Mouse (Mus musculus): ENCODE results near the gene Pqlc2. TPM values are rescaled to one million over a fixed set of nuclear protein-coding genes. Genes with fewer than 3 reads are reported as not detected.

Gene Pqlc2
- 21.7 and 27.3 TPM in 2 replicates for polyA plus RNA-seq (2012; rRNA removed)

DNA sequence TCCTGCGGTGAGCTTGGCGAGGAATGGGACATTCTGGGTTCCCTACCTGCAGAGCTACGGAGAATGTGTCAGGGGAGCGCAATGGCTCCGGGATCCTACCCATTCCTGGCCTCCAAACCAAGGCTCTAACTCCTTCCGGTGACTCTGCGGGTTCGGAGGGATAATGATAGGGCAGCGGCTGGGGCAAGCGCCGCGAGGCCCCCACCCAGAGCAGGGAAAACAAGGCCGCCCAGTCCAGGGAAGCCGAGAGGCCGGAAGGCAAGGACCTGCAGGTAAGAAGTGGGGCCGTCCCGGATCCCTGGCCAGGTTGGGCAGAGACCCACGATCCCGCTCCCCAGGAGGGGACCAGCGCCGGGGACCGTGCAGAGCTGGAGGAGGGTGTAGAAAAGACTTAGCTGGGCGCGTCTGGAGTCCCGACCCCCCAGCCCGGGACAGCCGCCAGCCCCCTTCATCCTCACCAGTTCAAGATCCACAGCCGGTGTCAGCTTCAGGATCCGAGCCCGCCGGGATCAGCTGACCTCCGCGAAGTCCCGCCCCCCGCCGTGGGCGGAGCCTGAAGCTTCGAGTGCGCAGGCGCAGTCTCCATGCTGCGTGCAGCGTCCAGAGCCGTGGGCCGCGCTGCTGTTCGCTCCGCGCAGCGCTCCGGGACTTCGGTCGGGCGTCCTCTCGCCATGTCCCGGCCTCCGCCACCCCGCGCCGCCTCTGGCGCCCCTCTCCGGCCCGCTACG lies at the start of gene Pqlc2, which contains the start of gene Akr7a5:
Gene Pqlc2, minus strand, starts transcription at position 538 of the 728 bp plus-strand sequence.
Gene Akr7a5, plus strand, starts transcription at position 574 of the 728 bp plus-strand sequence.
- TF ChIP-seq CTCF (IDR thresholded peaks at IDR 0.05; ENCODE audit: borderline replicate concordance, extremely low read depth, insufficient read depth, insufficient read length), result no peak
- TF ChIP-seq POLR2A (IDR thresholded peaks at IDR 0.05; ENCODE audit: borderline replicate concordance, extremely low read depth, insufficient read depth, insufficient read length, poor library complexity, severe bottlenecking), result peak; percentile 99
- peak; percentile 97 for DNase-seq (ENCODE audit: low read depth)

DNA sequence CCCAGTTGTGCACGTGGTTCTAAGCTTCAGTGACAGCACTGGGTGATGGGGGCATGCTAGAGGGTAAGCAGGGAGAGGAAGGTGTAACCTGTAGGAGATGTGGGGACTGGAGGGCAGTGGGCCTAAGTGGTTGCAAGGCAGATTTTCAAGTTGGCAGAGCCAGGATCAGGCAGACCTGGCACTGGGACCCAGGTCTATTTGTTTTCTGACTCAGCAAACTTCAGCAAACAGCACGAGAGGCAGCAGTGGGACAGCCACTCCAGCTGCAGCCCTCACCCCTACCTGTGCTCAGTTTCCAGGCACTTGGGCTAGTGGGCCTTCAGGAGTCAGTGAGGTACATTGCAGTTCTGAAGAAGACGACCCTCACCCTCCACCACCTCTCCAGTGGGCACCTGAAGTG lies 46.7 kb upstream of the Pqlc2 start:
- DNase-seq (ENCODE audit: low read depth), result no peak
- no peak for TF ChIP-seq CTCF (IDR thresholded peaks at IDR 0.05; ENCODE audit: borderline replicate concordance, extremely low read depth, insufficient read depth, insufficient read length)
- TF ChIP-seq POLR2A (IDR thresholded peaks at IDR 0.05; ENCODE audit: borderline replicate concordance, extremely low read depth, insufficient read depth, insufficient read length, poor library complexity, severe bottlenecking), result no peak

DNA sequence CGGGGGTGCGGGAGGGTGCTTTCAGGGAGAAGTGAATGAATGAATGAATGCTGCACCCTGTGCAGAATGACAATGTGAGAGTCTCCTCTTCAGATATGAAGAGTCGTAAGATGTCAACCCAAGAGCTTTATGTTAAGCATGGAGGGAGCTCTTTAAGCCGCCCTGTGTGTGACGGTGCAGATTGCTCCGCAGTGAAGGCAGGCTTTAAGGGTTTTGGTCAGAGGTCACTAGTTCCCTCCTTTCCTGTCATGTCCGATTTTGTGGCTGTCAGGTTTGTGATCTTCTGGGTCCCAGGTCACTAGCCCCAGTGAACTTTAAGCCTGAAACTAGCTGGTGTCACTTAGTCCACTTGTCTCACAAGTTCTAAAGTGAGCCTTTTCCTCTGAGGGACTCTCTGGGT lies 42.3 kb upstream of the Pqlc2 start:
- no peak for DNase-seq (ENCODE audit: low read depth)
- TF ChIP-seq CTCF (IDR thresholded peaks at IDR 0.05; ENCODE audit: borderline replicate concordance, extremely low read depth, insufficient read depth, insufficient read length) (no peak), POLR2A (IDR thresholded peaks at IDR 0.05; ENCODE audit: borderline replicate concordance, extremely low read depth, insufficient read depth, insufficient read length, poor library complexity, severe bottlenecking) (no peak)

DNA sequence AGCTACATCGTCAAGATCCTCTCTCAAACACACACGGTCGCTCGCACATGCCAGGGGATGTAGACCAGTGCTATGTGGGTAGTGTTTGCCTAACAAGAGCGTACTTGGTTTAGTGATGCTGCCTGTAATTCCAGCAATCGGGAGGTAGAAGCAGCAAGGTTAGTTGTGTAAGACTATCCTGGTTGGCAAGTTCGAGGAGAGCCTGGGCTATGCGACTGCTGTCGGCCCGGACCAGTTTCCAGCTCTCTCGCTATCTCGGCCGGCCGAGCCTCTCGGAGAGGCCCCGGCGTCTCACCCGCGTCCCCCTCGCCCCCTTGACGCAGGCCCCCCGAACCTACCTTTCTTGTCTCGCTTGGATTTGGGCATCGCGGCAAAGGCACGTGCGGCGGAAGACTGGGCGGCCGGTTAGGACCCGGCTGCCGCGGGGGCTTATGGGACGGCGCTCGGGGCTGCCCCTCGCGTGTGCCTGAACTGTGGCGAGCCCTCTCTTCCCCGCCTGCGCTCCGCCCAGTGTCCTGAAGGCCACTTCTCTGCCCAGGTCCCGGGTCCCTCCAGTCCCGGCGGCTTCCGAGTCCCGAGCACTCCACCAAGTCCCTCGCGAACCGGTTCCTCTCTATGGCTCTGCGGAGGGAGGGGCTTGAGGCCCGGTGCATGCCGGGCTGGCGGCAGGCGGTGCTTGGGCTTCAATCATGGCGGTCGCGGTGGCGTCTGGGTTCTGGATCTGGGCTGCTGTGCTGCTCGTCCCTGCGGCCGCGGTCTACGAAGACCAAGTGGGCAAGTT lies 41.6 kb upstream of the Pqlc2 start, which contains the start of the genes Mrto4, Emc1 and Ubr4:
Gene Mrto4, minus strand, starts transcription at position 646 of the 781 bp plus-strand sequence.
Gene Emc1, plus strand, starts transcription at position 657 of the 781 bp plus-strand sequence.
Gene Ubr4, plus strand, starts transcription at position 679 of the 781 bp plus-strand sequence.
- TF ChIP-seq CTCF (IDR thresholded peaks at IDR 0.05; ENCODE audit: borderline replicate concordance, extremely low read depth, insufficient read depth, insufficient read length), result no peak
- peak; percentile 41; the same call in 1 of the 2 replicates for TF ChIP-seq POLR2A (IDR thresholded peaks at IDR 0.05; ENCODE audit: borderline replicate concordance, extremely low read depth, insufficient read depth, insufficient read length, poor library complexity, severe bottlenecking)
- DNase-seq (ENCODE audit: low read depth), result peak; percentile 96

DNA sequence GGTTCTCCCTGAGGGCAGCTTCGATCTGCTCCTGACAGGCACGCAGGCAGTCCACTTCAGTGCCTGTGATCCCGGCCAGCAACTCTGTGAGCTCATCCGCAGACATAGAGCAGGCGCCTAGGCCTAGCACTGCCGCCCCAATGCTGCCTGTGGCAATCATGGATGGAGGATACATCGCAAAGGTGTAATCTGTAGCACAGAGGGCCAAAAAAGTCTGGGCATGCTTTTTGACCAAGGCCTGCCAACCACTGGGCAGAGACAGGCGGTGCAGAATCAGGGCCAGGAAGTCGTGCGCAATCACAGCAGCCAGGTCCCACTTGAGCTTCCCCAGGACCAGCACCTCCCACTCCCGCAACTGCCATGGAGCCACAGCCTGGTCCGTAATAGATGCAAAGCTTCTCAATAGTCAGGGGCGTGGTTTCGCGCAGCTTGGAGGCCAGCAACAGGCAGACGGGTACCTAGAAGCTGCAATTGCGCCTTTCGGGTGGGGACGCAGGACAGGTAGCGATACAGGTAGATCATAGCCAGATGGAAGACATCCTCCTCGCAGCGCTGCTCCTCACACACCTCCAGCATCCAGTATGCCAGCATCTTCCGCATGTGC lies 35.0 kb upstream of the Pqlc2 start:
- no peak for DNase-seq (ENCODE audit: low read depth)
- no peak for TF ChIP-seq CTCF (IDR thresholded peaks at IDR 0.05; ENCODE audit: borderline replicate concordance, extremely low read depth, insufficient read depth, insufficient read length)
- no peak for TF ChIP-seq POLR2A (IDR thresholded peaks at IDR 0.05; ENCODE audit: borderline replicate concordance, extremely low read depth, insufficient read depth, insufficient read length, poor library complexity, severe bottlenecking)

DNA sequence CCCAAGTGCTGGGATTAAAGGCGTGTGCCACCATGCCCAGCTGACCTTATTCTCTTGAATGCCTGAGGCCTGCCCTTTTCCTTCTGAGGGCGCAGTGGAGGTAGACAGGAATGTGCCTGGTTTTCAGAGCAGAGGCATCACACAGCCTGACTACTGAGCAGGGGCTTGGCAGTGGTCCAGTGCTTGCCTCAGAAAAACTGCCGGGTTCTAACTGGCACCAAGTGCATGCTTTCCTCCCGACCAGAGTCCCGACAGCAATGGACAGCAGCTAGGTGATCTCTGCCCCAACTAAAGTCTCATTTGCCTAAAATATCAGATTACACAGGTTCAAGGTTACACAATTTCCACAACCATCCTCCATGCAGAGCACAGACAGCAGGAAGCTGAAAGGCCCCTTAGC lies 33.2 kb upstream of the Pqlc2 start:
- TF ChIP-seq CTCF (IDR thresholded peaks at IDR 0.05; ENCODE audit: borderline replicate concordance, extremely low read depth, insufficient read depth, insufficient read length) (no peak), POLR2A (IDR thresholded peaks at IDR 0.05; ENCODE audit: borderline replicate concordance, extremely low read depth, insufficient read depth, insufficient read length, poor library complexity, severe bottlenecking) (no peak)
- DNase-seq (ENCODE audit: low read depth), result peak; percentile 38

DNA sequence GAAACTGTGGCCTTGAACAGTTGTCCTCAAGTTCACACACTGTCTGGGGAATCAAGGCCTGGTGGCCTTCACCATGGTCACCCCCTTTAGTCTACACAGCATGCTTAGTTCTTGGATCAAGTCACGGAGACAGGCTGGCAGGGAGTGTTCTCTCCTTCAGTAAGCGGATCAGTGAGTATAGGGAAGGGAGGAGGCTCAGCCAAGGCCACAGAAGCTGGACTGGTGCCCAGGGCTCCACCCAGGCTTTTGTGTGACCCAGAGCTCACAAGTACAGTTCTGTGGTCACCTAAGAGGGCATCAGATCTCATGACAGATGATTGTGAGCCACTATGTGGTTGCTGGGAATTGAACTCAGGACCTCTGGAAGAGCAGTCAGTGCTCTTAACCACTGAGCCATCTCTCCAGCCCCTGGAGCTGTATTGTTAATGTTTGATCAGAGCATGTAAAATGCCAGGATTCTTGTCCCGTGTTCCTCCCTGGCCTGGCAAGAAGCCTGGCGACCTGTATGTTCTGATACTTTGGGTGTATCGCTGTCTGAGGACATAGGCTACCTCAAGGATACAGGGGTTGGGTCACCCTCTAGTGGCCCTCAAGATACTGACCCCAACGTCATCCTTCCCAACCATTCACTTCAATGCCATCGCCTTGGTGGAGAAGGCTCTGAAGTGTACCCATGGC lies 31.2 kb upstream of the Pqlc2 start:
- TF ChIP-seq POLR2A (IDR thresholded peaks at IDR 0.05; ENCODE audit: borderline replicate concordance, extremely low read depth, insufficient read depth, insufficient read length, poor library complexity, severe bottlenecking), result no peak
- TF ChIP-seq CTCF (IDR thresholded peaks at IDR 0.05; ENCODE audit: borderline replicate concordance, extremely low read depth, insufficient read depth, insufficient read length), result no peak
- no peak for DNase-seq (ENCODE audit: low read depth)

DNA sequence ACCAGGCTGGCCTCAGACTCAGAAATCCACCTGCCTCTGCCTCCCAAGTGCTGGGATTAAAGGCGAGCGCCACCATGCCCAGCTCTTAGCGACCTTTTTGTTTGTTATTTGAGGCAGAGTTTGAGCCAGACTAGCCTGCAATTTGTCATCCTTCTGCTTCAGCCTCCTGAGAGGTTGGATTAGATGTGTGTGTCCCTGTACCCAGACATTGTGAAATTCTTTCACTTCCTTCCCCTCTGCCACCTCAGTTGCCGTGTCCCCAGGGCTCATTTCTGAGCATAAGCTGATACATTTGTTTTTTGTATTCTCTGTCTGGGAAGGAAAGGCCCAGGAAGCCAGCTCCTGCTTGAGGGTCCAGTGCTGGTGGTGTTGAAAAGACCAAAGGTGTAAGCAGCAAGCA lies 30.3 kb upstream of the Pqlc2 start:
- no peak for TF ChIP-seq POLR2A (IDR thresholded peaks at IDR 0.05; ENCODE audit: borderline replicate concordance, extremely low read depth, insufficient read depth, insufficient read length, poor library complexity, severe bottlenecking)
- TF ChIP-seq CTCF (IDR thresholded peaks at IDR 0.05; ENCODE audit: borderline replicate concordance, extremely low read depth, insufficient read depth, insufficient read length), result no peak
- no peak for DNase-seq (ENCODE audit: low read depth)

DNA sequence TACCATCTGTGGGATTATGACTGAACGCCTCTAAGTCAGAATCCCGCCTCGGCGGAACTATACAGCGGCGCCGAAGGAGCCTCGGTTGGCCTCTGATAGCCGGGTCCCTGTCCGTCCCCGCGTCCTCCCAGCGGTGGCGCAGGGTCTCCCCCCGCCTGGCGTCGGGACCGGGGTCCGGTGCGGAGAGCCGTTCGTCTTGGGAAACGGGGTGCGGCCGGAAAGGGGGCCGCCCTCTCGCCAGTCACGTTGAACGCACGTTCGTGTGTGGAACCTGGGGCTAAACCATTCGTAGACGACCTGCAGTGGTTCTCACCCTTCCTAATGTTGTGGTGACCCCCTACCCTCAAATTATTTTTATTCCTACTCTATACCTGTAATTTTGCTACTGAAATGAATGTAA lies 27.6 kb upstream of the Pqlc2 start:
- TF ChIP-seq POLR2A (IDR thresholded peaks at IDR 0.05; ENCODE audit: borderline replicate concordance, extremely low read depth, insufficient read depth, insufficient read length, poor library complexity, severe bottlenecking) (no peak), CTCF (IDR thresholded peaks at IDR 0.05; ENCODE audit: borderline replicate concordance, extremely low read depth, insufficient read depth, insufficient read length) (no peak)
- no peak for DNase-seq (ENCODE audit: low read depth)

DNA sequence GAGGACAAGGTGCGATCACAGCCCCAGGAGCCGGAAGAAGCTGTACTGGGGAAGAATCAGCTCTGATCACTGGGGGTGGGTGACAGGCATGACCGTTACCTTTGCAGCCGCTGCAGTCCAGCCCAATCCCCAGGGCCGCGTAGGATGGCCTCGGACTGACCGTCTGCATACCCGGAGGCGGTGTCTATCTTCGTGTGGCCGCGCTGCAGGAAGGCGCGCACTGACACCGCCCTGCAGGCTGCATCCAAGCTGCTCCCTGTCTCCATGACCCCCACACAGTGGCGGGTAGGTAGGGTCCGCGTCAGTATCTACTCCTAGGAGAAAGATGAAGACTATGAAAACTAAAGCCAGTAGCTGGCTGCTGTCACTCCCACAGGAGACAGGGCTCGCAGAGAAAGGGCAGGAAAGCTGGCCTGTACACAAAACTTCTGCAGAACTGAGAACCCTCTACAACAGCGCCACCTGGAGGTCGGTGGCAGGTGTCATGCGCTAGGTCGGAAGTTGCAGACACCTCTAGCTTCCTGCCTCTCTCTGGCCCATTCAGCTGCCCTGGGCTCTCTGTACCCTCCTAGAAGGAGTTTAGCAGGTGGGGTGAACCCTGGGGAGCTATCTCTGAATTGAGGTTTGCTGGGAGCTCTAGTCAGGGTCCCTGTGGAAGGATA lies 26.4 kb upstream of the Pqlc2 start:
- TF ChIP-seq POLR2A (IDR thresholded peaks at IDR 0.05; ENCODE audit: borderline replicate concordance, extremely low read depth, insufficient read depth, insufficient read length, poor library complexity, severe bottlenecking) (no peak), CTCF (IDR thresholded peaks at IDR 0.05; ENCODE audit: borderline replicate concordance, extremely low read depth, insufficient read depth, insufficient read length) (peak; percentile 75)
- peak; percentile 70 for DNase-seq (ENCODE audit: low read depth)
